Mouse (Mus musculus): Measurements from ENCODE around the gene Cnot4. TPM values are rescaled to one million over a fixed set of nuclear protein-coding genes. Genes with fewer than 3 reads are reported as not detected.

Gene Cnot4
- polyA plus RNA-seq, 1 experiment, result 8.9 TPM

GRCm38 (mm10) chr6:35145569-35145968, 12.0 kb upstream of the Cnot4 start:
- 83% methylated on average over 2 of the region's 2 CpGs for WGBS
- no peak for TF ChIP-seq CTCF (IDR thresholded peaks at IDR 0.05; ENCODE audit: insufficient read depth, low read length)
- no peak for TF ChIP-seq POLR2A (IDR thresholded peaks at IDR 0.05; ENCODE audit: borderline replicate concordance, extremely low read depth, low read depth, low read length)
- DNase-seq, result no peak
- no peaks in the 10 kb centered on the region for H3K4me1 ChIP-seq (ENCODE audit: control insufficient read depth, insufficient read depth, low read length)
- H3K4me3 ChIP-seq (replicated peaks; ENCODE audit: extremely low read depth, low read depth, low read length), result no peak overlapping the region

- no peak for TF ChIP-seq CTCF (IDR thresholded peaks at IDR 0.05; ENCODE audit: insufficient read depth, low read length)
- no peak for TF ChIP-seq POLR2A (IDR thresholded peaks at IDR 0.05; ENCODE audit: borderline replicate concordance, extremely low read depth, low read depth, low read length)
- 90% methylated on average over 1 of the region's 1 CpGs for WGBS
- DNase-seq, result no peak
- Histone ChIP-seq H3K4me3 (replicated peaks; ENCODE audit: extremely low read depth, low read depth, low read length) (no peak overlapping the region), H3K4me1 (ENCODE audit: control insufficient read depth, insufficient read depth, low read length) (no peaks in the 10 kb centered on the region)
These were observed 6.8 kb upstream of the Cnot4 start for GRCm38 (mm10) chr6:35140351-35140750.

GRCm38 (mm10) chr6:35134844-35135243, 1.3 kb upstream of the Cnot4 start:
- 40% methylated on average over 2 of the region's 2 CpGs for WGBS
- H3K4me3 ChIP-seq (replicated peaks; ENCODE audit: extremely low read depth, low read depth, low read length), result no peak overlapping the region

GRCm38 (mm10) chr6:35133246-35133578, 312 bp downstream of the Cnot4 start:
- no peak for TF ChIP-seq POLR2A (IDR thresholded peaks at IDR 0.05; ENCODE audit: borderline replicate concordance, extremely low read depth, low read depth, low read length)
- TF ChIP-seq CTCF (IDR thresholded peaks at IDR 0.05; ENCODE audit: insufficient read depth, low read length), result no peak
- DNase-seq, result no peak
- Histone ChIP-seq H3K4me3 (replicated peaks; ENCODE audit: extremely low read depth, low read depth, low read length) (peak overlapping the region; percentile 97), H3K4me1 (ENCODE audit: control insufficient read depth, insufficient read depth, low read length) (peaks cover 5% of the 10 kb centered on the region)
- under 1% methylated on average over 22 of the region's 25 CpGs for WGBS

More at GRCm38 (mm10) chr6:35134844-35135243, 1.3 kb upstream of the Cnot4 start:
- no peak for TF ChIP-seq POLR2A (IDR thresholded peaks at IDR 0.05; ENCODE audit: borderline replicate concordance, extremely low read depth, low read depth, low read length)
- TF ChIP-seq CTCF (IDR thresholded peaks at IDR 0.05; ENCODE audit: insufficient read depth, low read length), result no peak
- peaks cover 5% of the 10 kb centered on the region for H3K4me1 ChIP-seq (ENCODE audit: control insufficient read depth, insufficient read depth, low read length)
- no peak for DNase-seq

- under 1% methylated on average over 11 of the region's 11 CpGs for WGBS
- Histone ChIP-seq H3K4me1 (ENCODE audit: control insufficient read depth, insufficient read depth, low read length) (peaks cover 5% of the 10 kb centered on the region), H3K4me3 (replicated peaks; ENCODE audit: extremely low read depth, low read depth, low read length) (peak overlapping the region; percentile 97)
- TF ChIP-seq POLR2A (IDR thresholded peaks at IDR 0.05; ENCODE audit: borderline replicate concordance, extremely low read depth, low read depth, low read length) (no peak), CTCF (IDR thresholded peaks at IDR 0.05; ENCODE audit: insufficient read depth, low read length) (no peak)
- no peak for DNase-seq
These were observed 718 bp downstream of the Cnot4 start for GRCm38 (mm10) chr6:35132806-35133205.

GRCm38 (mm10) chr6:35122488-35122887, 11.0 kb downstream of the Cnot4 start:
- 92% methylated on average over 2 of the region's 2 CpGs for WGBS
- Histone ChIP-seq H3K4me1 (ENCODE audit: control insufficient read depth, insufficient read depth, low read length) (no peaks in the 10 kb centered on the region; the same call in 1 of the 2 replicates), H3K4me3 (replicated peaks; ENCODE audit: extremely low read depth, low read depth, low read length) (no peak overlapping the region)
- TF ChIP-seq POLR2A (IDR thresholded peaks at IDR 0.05; ENCODE audit: borderline replicate concordance, extremely low read depth, low read depth, low read length) (no peak), CTCF (IDR thresholded peaks at IDR 0.05; ENCODE audit: insufficient read depth, low read length) (no peak)
- DNase-seq, result no peak

GRCm38 (mm10) chr6:35121925-35122324, 11.6 kb downstream of the Cnot4 start:
- 84% methylated on average over 3 of the region's 3 CpGs for WGBS
- Histone ChIP-seq H3K4me1 (ENCODE audit: control insufficient read depth, insufficient read depth, low read length) (no peaks in the 10 kb centered on the region; the same call in 1 of the 2 replicates), H3K4me3 (replicated peaks; ENCODE audit: extremely low read depth, low read depth, low read length) (no peak overlapping the region)
- TF ChIP-seq CTCF (IDR thresholded peaks at IDR 0.05; ENCODE audit: insufficient read depth, low read length) (no peak), POLR2A (IDR thresholded peaks at IDR 0.05; ENCODE audit: borderline replicate concordance, extremely low read depth, low read depth, low read length) (no peak)
- DNase-seq, result no peak

GRCm38 (mm10) chr6:35102457-35102856, 31.1 kb downstream of the Cnot4 start:
- Histone ChIP-seq H3K4me1 (ENCODE audit: control insufficient read depth, insufficient read depth, low read length) (no peaks in the 10 kb centered on the region; the same call in 1 of the 2 replicates), H3K4me3 (replicated peaks; ENCODE audit: extremely low read depth, low read depth, low read length) (no peak overlapping the region)
- no peak for TF ChIP-seq CTCF (IDR thresholded peaks at IDR 0.05; ENCODE audit: insufficient read depth, low read length)
- TF ChIP-seq POLR2A (IDR thresholded peaks at IDR 0.05; ENCODE audit: borderline replicate concordance, extremely low read depth, low read depth, low read length), result no peak
- no peak for DNase-seq
- WGBS, result 77% methylated on average over 1 of the region's 1 CpGs

GRCm38 (mm10) chr6:35084927-35085326, 48.6 kb downstream of the Cnot4 start:
- WGBS, result 99% methylated on average over 3 of the region's 3 CpGs
- Histone ChIP-seq H3K4me3 (replicated peaks; ENCODE audit: extremely low read depth, low read depth, low read length) (no peak overlapping the region), H3K4me1 (ENCODE audit: control insufficient read depth, insufficient read depth, low read length) (no peaks in the 10 kb centered on the region)
- no peak for DNase-seq
- no peak for TF ChIP-seq CTCF (IDR thresholded peaks at IDR 0.05; ENCODE audit: insufficient read depth, low read length)
- no peak for TF ChIP-seq POLR2A (IDR thresholded peaks at IDR 0.05; ENCODE audit: borderline replicate concordance, extremely low read depth, low read depth, low read length)

- no peak for DNase-seq
- no peak overlapping the region for H3K4me3 ChIP-seq (replicated peaks; ENCODE audit: extremely low read depth, low read depth, low read length)
- TF ChIP-seq POLR2A (IDR thresholded peaks at IDR 0.05; ENCODE audit: borderline replicate concordance, extremely low read depth, low read depth, low read length), result no peak
- no peak for TF ChIP-seq CTCF (IDR thresholded peaks at IDR 0.05; ENCODE audit: insufficient read depth, low read length)
- H3K4me1 ChIP-seq (ENCODE audit: control insufficient read depth, insufficient read depth, low read length), result no peaks in the 10 kb centered on the region
- WGBS, result 97% methylated on average over 9 of the region's 9 CpGs
These were observed 58.4 kb downstream of the Cnot4 start for GRCm38 (mm10) chr6:35075148-35075547.
